Mouse (Mus musculus) ES-E14 (cell line): ENCODE results near the gene Hist1h1a.
"Not testable (repeated sequence)": the region's sequence is repeated elsewhere in the genome, so short reads cannot be mapped to it uniquely, and the experiment has no call there.

Experiments
- CHD2 ChIP-seq: IDR thresholded peaks from 2 replicates; pipeline ENCODE4 v1.6.1; 2014; ENCODE audit warnings: mild to moderate bottlenecking, low read depth, low read length, inconsistent platforms
- HCFC1 ChIP-seq: IDR thresholded peaks from 2 replicates; pipeline ENCODE4 v1.6.1; 2012; ENCODE audit warnings: low read length, inconsistent platforms, borderline replicate concordance; ENCODE audit not compliant: insufficient read depth
- MAFK ChIP-seq: IDR thresholded peaks from 2 replicates; pipeline ENCODE4 v1.6.1; 2014; ENCODE audit warnings: mild to moderate bottlenecking, low read depth, low read length, inconsistent platforms; ENCODE audit not compliant: insufficient read depth
- ZC3H11A ChIP-seq: IDR thresholded peaks from 2 replicates; pipeline ENCODE4 v1.6.1; 2012; ENCODE audit warnings: low read depth, mild to moderate bottlenecking, inconsistent platforms, low read length, borderline replicate concordance

GRCm38 (mm10) chr13:23769613-23770012, 6.1 kb downstream of the Hist1h1a start, which contains the start of gene Trim38:
- not testable (repeated sequence) for TF ChIP-seq MAFK, CHD2, ZC3H11A, HCFC1
